Mouse (Mus musculus) heart, postnatal 36 days (tissue): ENCODE measurements around the gene Arhgap8. TPM values are rescaled to one million over a fixed set of nuclear protein-coding genes. Genes with fewer than 3 reads are reported as not detected.
"Not testable (repeated sequence)": the region's sequence is repeated elsewhere in the genome, so short reads cannot be mapped to it uniquely, and the experiment has no call there.

ENCODE experiments used
- DNase-seq, 2 experiments: peaks; one replicate each; pipeline ENCODE4 v3.0.0; 2021 to 2022
- intact Hi-C: fragments of 180-260 bp; cut with DNase I; formaldehyde crosslinking; loops from one replicate; pipeline ENCODE4 v1.15.1; 2025
- total RNA-seq, 2 experiments: library from RNA; stranded (reverse); gene quantifications; 2 replicates each; pipeline ENCODE4 v1.2.3; 2021

The Arhgap8 gene
- total RNA-seq, 2 experiments from 2014 or later, result 0.60 to 0.92 TPM

- intact Hi-C loops, result no loop called here
- peak in 1 of 2 experiments; percentile 21 for DNase-seq
These were observed 9.8 kb downstream of the Arhgap8 start for GRCm38 (mm10) chr15:84729685-84730084.

GRCm38 (mm10) chr15:84730893-84731292 lies 11.0 kb downstream of the Arhgap8 start:
- no peak for DNase-seq
- intact Hi-C loops, result no loop called here

GRCm38 (mm10) chr15:84731676-84732424 lies 12.0 kb downstream of the Arhgap8 start:
- intact Hi-C loops, result no loop called here
- DNase-seq, result no peak

GRCm38 (mm10) chr15:84732425-84732749 lies 12.5 kb downstream of the Arhgap8 start:
- intact Hi-C loops, result no loop called here
- DNase-seq, result no peak

GRCm38 (mm10) chr15:84736346-84736993 lies 16.6 kb downstream of the Arhgap8 start:
- intact Hi-C loops, result no loop called here
- DNase-seq, result no peak

GRCm38 (mm10) chr15:84736994-84737346 lies 17.1 kb downstream of the Arhgap8 start:
- DNase-seq, result no peak
- intact Hi-C loops, result no loop called here

GRCm38 (mm10) chr15:84738246-84738645 lies 18.4 kb downstream of the Arhgap8 start:
- intact Hi-C loops, result no loop called here
- no peak for DNase-seq

- intact Hi-C loops, result loop anchor here (5.0 kb wide), 1 partner anchor 69 kb away; no protein-coding TSS in a partner anchor
- no peak for DNase-seq
These were observed 21.7 kb downstream of the Arhgap8 start for GRCm38 (mm10) chr15:84741573-84741972.

GRCm38 (mm10) chr15:84743347-84743746 lies 23.5 kb downstream of the Arhgap8 start:
- DNase-seq, result no peak
- intact Hi-C loops, result loop anchor here (5.0 kb wide), 1 partner anchor 71 kb away; no protein-coding TSS in a partner anchor

- no peak for DNase-seq
- intact Hi-C loops, result loop anchor here (5.0 kb wide), 1 partner anchor 72 kb away; no protein-coding TSS in a partner anchor
These were observed 24.5 kb downstream of the Arhgap8 start for GRCm38 (mm10) chr15:84744308-84744707.

- intact Hi-C loops, result no loop called here
- DNase-seq, result no peak
These were observed 26.0 kb downstream of the Arhgap8 start for GRCm38 (mm10) chr15:84745831-84746230.

GRCm38 (mm10) chr15:84754987-84755386 lies 35.1 kb downstream of the Arhgap8 start:
- peak; percentile 81 for DNase-seq
- intact Hi-C loops, result loop anchor here (5.0 to 10.0 kb wide), 3 partner anchors 83 to 320 kb away; no protein-coding TSS in a partner anchor

- intact Hi-C loops, result loop anchor here (5.0 to 10.0 kb wide), 3 partner anchors 84 to 318 kb away; no protein-coding TSS in a partner anchor
- DNase-seq, result no peak
These were observed 36.6 kb downstream of the Arhgap8 start for GRCm38 (mm10) chr15:84756426-84756825.

GRCm38 (mm10) chr15:84758493-84758892 lies 38.6 kb downstream of the Arhgap8 start:
- intact Hi-C loops, result loop anchor here (5.0 to 10.0 kb wide), 3 partner anchors 86 to 316 kb away; no protein-coding TSS in a partner anchor
- peak; percentile 12 to 43 for DNase-seq

- intact Hi-C loops, result no loop called here
- DNase-seq, result no peak
These were observed 43.0 kb downstream of the Arhgap8 start for GRCm38 (mm10) chr15:84762712-84763422.

- no peak for DNase-seq
- intact Hi-C loops, result no loop called here
These were observed 43.6 kb downstream of the Arhgap8 start for GRCm38 (mm10) chr15:84763423-84763812.

GRCm38 (mm10) chr15:84766621-84767020 lies 46.8 kb downstream of the Arhgap8 start:
- intact Hi-C loops, result no loop called here
- DNase-seq, result no peak

- DNase-seq, intact Hi-C loops: not testable (repeated sequence)
These were observed 48.7 kb downstream of the Arhgap8 start for GRCm38 (mm10) chr15:84768531-84768930.

- intact Hi-C loops, result no loop called here
- peak; percentile 17 to 37 for DNase-seq
These were observed 49.9 kb downstream of the Arhgap8 start for GRCm38 (mm10) chr15:84769641-84770341.
